Mouse (Mus musculus) heart, postnatal 10 days (tissue): Measurements from ENCODE around the gene Nrros. TPM values are rescaled to one million over a fixed set of nuclear protein-coding genes. Genes with fewer than 3 reads are reported as not detected.

Source experiments
- total RNA-seq, 2 experiments: library from RNA; stranded (reverse); gene quantifications; 2 replicates each; pipeline ENCODE4 v1.2.3; 2021

The Nrros gene
- total RNA-seq, 2 experiments from 2014 or later = 5.7 to 6.8 TPM

Other genes with a start within 250 kb of the Nrros start
- 1 to 10 TPM; 1.7 to 2.0 TPM for gene Pigz, start 231.7 kb downstream of the Nrros start, total RNA-seq
- 10 to 100 TPM; 73.1 to 74.1 TPM for gene 0610012G03Rik, start 217.1 kb downstream of the Nrros start, total RNA-seq
- 10 to 100 TPM; 22.4 to 29.3 TPM for gene Ncbp2, start 217.1 kb downstream of the Nrros start, total RNA-seq
- gene Senp5, start 162.3 kb downstream of the Nrros start, total RNA-seq = 10 to 100 TPM; 18.1 to 18.4 TPM
- gene Pak2, start 86.3 kb downstream of the Nrros start, total RNA-seq = 10 to 100 TPM; 42.4 to 42.5 TPM
- gene Pigx, start 65.9 kb downstream of the Nrros start, total RNA-seq = 10 to 100 TPM; 23.9 to 26.6 TPM
- gene Cep19, start 65.8 kb downstream of the Nrros start, total RNA-seq = 10 to 100 TPM in 1 of 2 experiments, 1 to 10 TPM in 1; 9.6 to 10.6 TPM
- not detected for gene Bex6, start 14.2 kb upstream of the Nrros start, total RNA-seq
- gene Fbxo45, start 81.6 kb upstream of the Nrros start, total RNA-seq = 10 to 100 TPM; 15.5 to 16.3 TPM
- gene Wdr53, start 81.6 kb upstream of the Nrros start, total RNA-seq = 1 to 10 TPM; 6.8 to 6.9 TPM
- gene Smco1, start 105.9 kb upstream of the Nrros start, total RNA-seq = 1 to 10 TPM; 7.9 to 9.6 TPM
- 10 to 100 TPM; 16.1 to 18.5 TPM for gene Rnf168, start 111.9 kb upstream of the Nrros start, total RNA-seq
- gene Ubxn7, start 166.7 kb upstream of the Nrros start, total RNA-seq = 10 to 100 TPM; 34.0 to 35.4 TPM
- not detected for gene Tm4sf19, start 234.9 kb upstream of the Nrros start, total RNA-seq